Mouse (Mus musculus) G1E (cell line): Measurements from ENCODE around the gene Prkag3. TPM values are rescaled to one million over a fixed set of nuclear protein-coding genes. Genes with fewer than 3 reads are reported as not detected.

ENCODE experiments used
- ATAC-seq: 2 replicates; pipeline ENCODE4 v1.8.0; 2016; ENCODE audit warnings: mild to moderate bottlenecking; ENCODE audit not compliant: insufficient number of reproducible peaks, poor library complexity, low FRiP score, severe bottlenecking; ENCODE audit errors: extremely low read depth
- DNase-seq: peaks from one replicate; pipeline ENCODE4 v3.0.0; 2012; ENCODE audit warnings: low spot score
- H3K27me3 ChIP-seq: 2 replicates; pipeline ENCODE4 v1.6.1; 2012; ENCODE audit warnings: mild to moderate bottlenecking, low read length, inconsistent platforms; ENCODE audit not compliant: insufficient read depth
- H3K36me3 ChIP-seq: replicated peaks from 2 replicates; pipeline ENCODE3; 2012; ENCODE audit warnings: mild to moderate bottlenecking, inconsistent platforms
- H3K4me1 ChIP-seq: 2 replicates; pipeline ENCODE4 v1.6.1; 2012; ENCODE audit warnings: low read depth, low read length, inconsistent platforms, mixed read lengths; ENCODE audit not compliant: insufficient read depth
- H3K4me3 ChIP-seq: 2 replicates; pipeline ENCODE4 v1.5.1; 2012; ENCODE audit warnings: low read depth, mild to moderate bottlenecking, inconsistent platforms, low read length, moderate library complexity, mixed read lengths
- H3K9me3 ChIP-seq: replicated peaks from 2 replicates; pipeline ENCODE4 v1.6.1; 2012; ENCODE audit warnings: inconsistent platforms
- CTCF ChIP-seq: IDR thresholded peaks from 2 replicates; pipeline ENCODE4 v1.5.1; 2012; ENCODE audit warnings: low read depth, low read length, inconsistent platforms, mixed read lengths
- GATA1 ChIP-seq: IDR thresholded peaks from 2 replicates; pipeline ENCODE4 v1.6.1; 2012; ENCODE audit warnings: borderline replicate concordance, low read length, inconsistent platforms, mixed read lengths
- GATA2 ChIP-seq: IDR thresholded peaks from 2 replicates; pipeline ENCODE4 v1.6.1; 2012; ENCODE audit warnings: low read depth, low read length, inconsistent platforms, borderline replicate concordance
- POLR2AphosphoS5 ChIP-seq: IDR thresholded peaks from 2 replicates; pipeline ENCODE4 v1.6.1; 2012; ENCODE audit warnings: low read depth, low read length, inconsistent platforms; ENCODE audit not compliant: insufficient replicate concordance
- TAL1 ChIP-seq: conservative IDR thresholded peaks from 2 replicates; pipeline ENCODE4 v1.6.1; 2012; ENCODE audit warnings: low read depth, low read length, inconsistent platforms, mixed read lengths
- polyA plus RNA-seq: library from polyadenylated mRNA; stranded (reverse); fragments of >175 nt; gene quantifications from 2 replicates; pipeline ENCODE4 v1.2.3, GENCODE M21; 2012
- total RNA-seq, 2 experiments: library from RNA; stranded (forward) in 1 of 2; stranded (reverse) in 1 of 2; fragments of 200-1000 nt in 1 of 2; fragments of >200 nt in 1 of 2; fragmentation: Nextera tagmentation in 1 of 2; gene quantifications; 2 replicates each; pipeline ENCODE4 v1.2.3; 2014 to 2017

Gene Prkag3
- total and polyA plus RNA-seq, 3 experiments, result not detected

DNA sequence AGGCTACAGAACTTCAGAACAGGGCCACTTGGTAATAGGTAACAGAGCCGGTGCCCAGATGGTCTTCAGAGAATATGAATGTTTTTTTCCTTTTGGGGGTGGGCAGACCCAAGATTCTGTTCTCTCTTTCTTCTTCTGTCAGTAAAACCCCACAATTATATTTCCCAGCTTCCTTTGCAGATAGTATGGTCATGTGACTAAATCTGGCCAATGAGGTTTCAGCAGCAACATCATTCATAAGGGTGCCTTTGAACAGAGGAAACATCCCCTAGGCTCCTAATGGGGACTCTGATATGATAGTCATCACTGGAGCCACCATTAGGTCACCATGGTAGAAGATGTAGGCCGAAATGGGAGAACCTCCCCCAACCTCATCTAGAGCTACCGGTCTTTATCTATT is 3.8 kb upstream of the Prkag3 start:
- DNase-seq (no peak), ATAC-seq (no peak)
- H3K27me3 ChIP-seq, result no peaks in the 10 kb centered on the region; the same call in 1 of the 2 replicates
- H3K36me3 ChIP-seq, result no peaks in the 10 kb centered on the region
- H3K4me1 ChIP-seq, result no peaks in the 10 kb centered on the region
- no peak for TF ChIP-seq POLR2AphosphoS5
- no peak for TF ChIP-seq GATA1
- TF ChIP-seq CTCF, result no peak
- TF ChIP-seq GATA2, result no peak
- TF ChIP-seq TAL1, result no peak
- H3K4me3 ChIP-seq, result no peak overlapping the region
- H3K9me3 ChIP-seq, result no peaks in the 10 kb centered on the region

DNA sequence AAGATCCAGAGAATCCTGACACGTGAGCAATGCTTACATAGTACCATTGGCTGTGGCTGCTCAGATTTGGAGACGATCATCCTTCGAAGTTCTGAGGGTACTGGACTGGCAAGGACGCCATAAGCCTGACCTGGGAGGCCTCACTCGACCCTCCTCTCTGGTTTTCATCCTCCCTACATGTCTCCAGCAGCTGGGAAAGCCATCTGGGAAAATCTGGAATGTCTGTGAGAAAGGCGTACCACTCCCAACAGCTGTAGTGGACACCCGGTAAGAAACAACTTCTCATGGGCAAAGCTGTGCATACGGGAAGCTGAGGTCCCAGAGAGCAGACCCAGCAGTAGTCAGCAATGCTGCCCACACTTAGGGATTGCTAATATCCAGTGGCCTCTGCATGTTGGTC is 3.1 kb upstream of the Prkag3 start:
- H3K4me3 ChIP-seq, result no peak overlapping the region
- TF ChIP-seq POLR2AphosphoS5 (no peak), CTCF (no peak), TAL1 (no peak), GATA2 (no peak), GATA1 (no peak)
- no peaks in the 10 kb centered on the region for H3K9me3 ChIP-seq
- no peaks in the 10 kb centered on the region for H3K4me1 ChIP-seq
- H3K27me3 ChIP-seq, result peaks cover 7% of the 10 kb centered on the region; the same call in 1 of the 2 replicates
- no peaks in the 10 kb centered on the region for H3K36me3 ChIP-seq
- DNase-seq (no peak), ATAC-seq (no peak)

GRCm38 (mm10) chr1:74750683-74751082 is 1.7 kb upstream of the Prkag3 start:
- DNase-seq, result no peak
- TF ChIP-seq CTCF, result no peak
- no peak for TF ChIP-seq TAL1
- TF ChIP-seq GATA2, result no peak
- no peak for TF ChIP-seq POLR2AphosphoS5
- no peak for TF ChIP-seq GATA1
- ATAC-seq, result no peak
- Histone ChIP-seq H3K4me3 (no peak overlapping the region), H3K4me1 (no peaks in the 10 kb centered on the region), H3K27me3 (peaks cover 12% of the 10 kb centered on the region), H3K9me3 (no peaks in the 10 kb centered on the region), H3K36me3 (no peaks in the 10 kb centered on the region)

DNA sequence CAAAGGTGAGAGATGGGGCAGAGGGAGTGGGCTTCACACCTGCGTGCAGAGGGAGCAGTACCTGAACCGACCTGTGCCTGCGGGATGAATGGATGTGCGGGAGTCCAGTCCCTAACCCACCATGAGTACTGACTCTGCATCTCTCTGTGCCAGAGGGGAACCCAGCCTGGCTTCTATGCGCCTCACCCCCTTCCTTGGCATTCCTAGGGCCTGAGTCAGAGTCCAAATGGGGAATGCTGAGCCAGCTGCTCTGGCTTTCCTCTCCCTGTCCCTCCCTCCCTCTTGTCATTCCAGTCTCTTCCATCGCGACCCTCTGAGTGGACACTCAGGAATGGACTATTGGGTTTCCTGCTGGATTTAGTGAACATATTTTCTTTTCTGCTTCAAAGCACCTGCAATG is 280 bp upstream of the Prkag3 start:
- Histone ChIP-seq H3K4me1 (no peaks in the 10 kb centered on the region), H3K27me3 (peaks cover 14% of the 10 kb centered on the region), H3K9me3 (no peaks in the 10 kb centered on the region), H3K4me3 (no peak overlapping the region), H3K36me3 (no peaks in the 10 kb centered on the region)
- TF ChIP-seq CTCF (no peak), GATA1 (no peak), TAL1 (no peak), POLR2AphosphoS5 (no peak), GATA2 (no peak)
- DNase-seq, result no peak
- ATAC-seq, result no peak

- ATAC-seq (no peak), DNase-seq (no peak)
- peaks cover 14% of the 10 kb centered on the region for H3K27me3 ChIP-seq
- no peaks in the 10 kb centered on the region for H3K4me1 ChIP-seq
- no peaks in the 10 kb centered on the region for H3K9me3 ChIP-seq
- no peak overlapping the region for H3K4me3 ChIP-seq
- TF ChIP-seq CTCF, result no peak
- no peak for TF ChIP-seq GATA2
- no peak for TF ChIP-seq GATA1
- TF ChIP-seq TAL1, result no peak
- no peak for TF ChIP-seq POLR2AphosphoS5
- H3K36me3 ChIP-seq, result no peaks in the 10 kb centered on the region
Measured at GRCm38 (mm10) chr1:74747335-74747734, 1.7 kb downstream of the Prkag3 start.

GRCm38 (mm10) chr1:74740846-74741245 is 8.2 kb downstream of the Prkag3 start:
- ATAC-seq (no peak), DNase-seq (no peak)
- no peak for TF ChIP-seq GATA1
- TF ChIP-seq CTCF, result no peak
- no peak for TF ChIP-seq POLR2AphosphoS5
- H3K4me3 ChIP-seq, result no peak overlapping the region
- H3K36me3 ChIP-seq, result no peaks in the 10 kb centered on the region
- H3K27me3 ChIP-seq, result peaks cover 16% of the 10 kb centered on the region
- no peaks in the 10 kb centered on the region for H3K4me1 ChIP-seq
- no peaks in the 10 kb centered on the region for H3K9me3 ChIP-seq

- DNase-seq (no peak), ATAC-seq (no peak)
- Histone ChIP-seq H3K36me3 (no peaks in the 10 kb centered on the region), H3K4me3 (no peak overlapping the region), H3K9me3 (no peaks in the 10 kb centered on the region), H3K27me3 (peaks cover 20% of the 10 kb centered on the region), H3K4me1 (no peaks in the 10 kb centered on the region)
- TF ChIP-seq POLR2AphosphoS5 (no peak), GATA1 (no peak), CTCF (no peak), GATA2 (no peak), TAL1 (no peak)
Measured at GRCm38 (mm10) chr1:74737500-74737899, 11.5 kb downstream of the Prkag3 start.
